Mouse (Mus musculus): ENCODE results near the gene Slc41a1. TPM values are rescaled to one million over a fixed set of nuclear protein-coding genes. Genes with fewer than 3 reads are reported as not detected.

Slc41a1 gene
- polyA plus RNA-seq, 1 experiment from 2014 or later: 7.8 TPM

- 65% methylated on average over 5 of the region's 5 CpGs for WGBS
- no peak for ATAC-seq (ENCODE audit: insufficient number of reproducible peaks, low FRiP score)
- no peak overlapping the region for H3K4me3 ChIP-seq
- H3K27ac ChIP-seq (ENCODE audit: poor library complexity, severe bottlenecking): no peak overlapping the region
- peaks cover 63% of the 10 kb centered on the region for H3K36me3 ChIP-seq
- H3K4me2 ChIP-seq: no peak overlapping the region
- no peak overlapping the region for H3K9ac ChIP-seq
- H3K9me3 ChIP-seq (replicated peaks): no peaks in the 10 kb centered on the region
- H3K4me1 ChIP-seq (replicated peaks): 0 out of 2 replicates have a peak, but pooled peaks cover 3% of the 10 kb centered on the region
- no peaks in the 10 kb centered on the region for H3K27me3 ChIP-seq (replicated peaks)
Observed at GRCm38 (mm10) chr1:131846255-131846654, 19.0 kb downstream of the Slc41a1 start.

- no peak overlapping the region for H3K4me2 ChIP-seq
- no peak overlapping the region for H3K4me3 ChIP-seq
- no peaks in the 10 kb centered on the region for H3K9me3 ChIP-seq (replicated peaks)
- no peak for ATAC-seq (ENCODE audit: insufficient number of reproducible peaks, low FRiP score)
- H3K9ac ChIP-seq: no peak overlapping the region
- 57% methylated on average over 4 of the region's 4 CpGs for WGBS
- H3K27me3 ChIP-seq (replicated peaks): no peaks in the 10 kb centered on the region
- H3K27ac ChIP-seq (ENCODE audit: poor library complexity, severe bottlenecking): no peak overlapping the region
- H3K36me3 ChIP-seq: no peaks in the 10 kb centered on the region
- H3K4me1 ChIP-seq (replicated peaks): no peaks in the 10 kb centered on the region
Observed at GRCm38 (mm10) chr1:131861811-131862210, 34.5 kb downstream of the Slc41a1 start.

DNA sequence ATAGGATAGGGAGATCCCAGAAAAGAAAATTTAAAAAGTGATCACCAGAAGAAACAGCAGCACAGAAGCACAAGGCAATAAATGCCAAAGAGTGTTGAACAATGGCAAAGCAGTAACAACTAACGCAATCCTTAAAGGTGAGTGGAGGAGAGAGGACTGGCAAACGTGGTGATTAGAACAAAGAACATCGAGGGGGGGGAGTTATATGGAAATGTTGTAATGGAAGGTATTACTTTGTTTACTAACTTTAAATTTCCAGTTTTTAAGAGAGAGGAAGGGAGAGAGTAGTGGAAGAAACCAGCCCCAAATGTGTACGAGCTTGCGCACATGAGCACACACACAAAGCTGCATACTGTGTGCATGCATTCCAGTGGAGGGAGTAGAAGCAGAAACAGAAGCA lies 38.3 kb downstream of the Slc41a1 start:
- Histone ChIP-seq H3K4me1 (replicated peaks) (peaks cover 6% of the 10 kb centered on the region; the same call in 1 of the 2 replicates), H3K9me3 (replicated peaks) (no peaks in the 10 kb centered on the region), H3K36me3 (no peaks in the 10 kb centered on the region), H3K27ac (ENCODE audit: poor library complexity, severe bottlenecking) (no peak overlapping the region), H3K9ac (no peak overlapping the region), H3K4me2 (no peak overlapping the region), H3K4me3 (no peak overlapping the region), H3K27me3 (replicated peaks) (no peaks in the 10 kb centered on the region)
- WGBS: 82% methylated on average over 5 of the region's 5 CpGs
- no peak for ATAC-seq (ENCODE audit: insufficient number of reproducible peaks, low FRiP score)

- Histone ChIP-seq H3K27me3 (replicated peaks) (no peaks in the 10 kb centered on the region), H3K9me3 (replicated peaks) (no peaks in the 10 kb centered on the region), H3K4me3 (no peak overlapping the region), H3K36me3 (no peaks in the 10 kb centered on the region), H3K9ac (no peak overlapping the region), H3K4me2 (no peak overlapping the region), H3K27ac (ENCODE audit: poor library complexity, severe bottlenecking) (no peak overlapping the region), H3K4me1 (replicated peaks) (peaks cover 6% of the 10 kb centered on the region; the same call in 1 of the 2 replicates)
- no peak for ATAC-seq (ENCODE audit: insufficient number of reproducible peaks, low FRiP score)
- WGBS: 77% methylated on average over 6 of the region's 6 CpGs
Observed at GRCm38 (mm10) chr1:131866304-131866999, 39.2 kb downstream of the Slc41a1 start.

- Histone ChIP-seq H3K9ac (peak within 1 kb of the TSS; percentile 60), H3K27ac (ENCODE audit: poor library complexity, severe bottlenecking) (no peak within 1 kb of the TSS), H3K36me3 (0 out of 2 replicates have a peak, but pooled peaks cover 3% of the 10 kb centered on the region), H3K4me3 (peak within 1 kb of the TSS; percentile 75), H3K9me3 (replicated peaks) (no peaks in the 10 kb centered on the region), H3K4me1 (replicated peaks) (peaks cover 6% of the 10 kb centered on the region; the same call in 1 of the 2 replicates), H3K27me3 (replicated peaks) (no peaks in the 10 kb centered on the region), H3K4me2 (peak within 1 kb of the TSS; percentile 76)
- ATAC-seq (ENCODE audit: insufficient number of reproducible peaks, low FRiP score): peak; percentile 91
- 1% methylated on average over 46 of the region's 46 CpGs for WGBS
Observed at GRCm38 (mm10) chr1:131867093-131867945, 40.0 kb downstream of the Slc41a1 start, which contains the start of gene Rab29. Rab29 (plus strand) TSS chr1:131867224.

DNA sequence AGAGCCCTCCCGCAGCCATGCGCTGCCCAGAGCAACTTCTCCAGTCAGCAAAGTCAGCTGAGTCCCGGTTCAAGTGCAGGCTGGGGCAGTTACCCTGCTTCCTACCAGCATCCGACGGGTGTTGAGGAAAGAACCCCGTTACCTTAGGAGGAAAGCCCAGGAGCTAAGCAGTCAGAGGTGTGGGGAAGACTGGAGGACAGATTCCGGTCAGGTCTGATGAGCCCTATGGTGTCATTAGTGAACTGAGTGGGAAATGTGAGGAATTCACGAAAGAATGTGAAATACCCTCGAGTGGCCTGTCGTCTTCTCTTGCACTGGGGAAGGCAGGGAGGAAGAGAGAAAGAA lies 40.6 kb downstream of the Slc41a1 start:
- WGBS: 19% methylated on average over 10 of the region's 10 CpGs
- no peak for ATAC-seq (ENCODE audit: insufficient number of reproducible peaks, low FRiP score)

DNA sequence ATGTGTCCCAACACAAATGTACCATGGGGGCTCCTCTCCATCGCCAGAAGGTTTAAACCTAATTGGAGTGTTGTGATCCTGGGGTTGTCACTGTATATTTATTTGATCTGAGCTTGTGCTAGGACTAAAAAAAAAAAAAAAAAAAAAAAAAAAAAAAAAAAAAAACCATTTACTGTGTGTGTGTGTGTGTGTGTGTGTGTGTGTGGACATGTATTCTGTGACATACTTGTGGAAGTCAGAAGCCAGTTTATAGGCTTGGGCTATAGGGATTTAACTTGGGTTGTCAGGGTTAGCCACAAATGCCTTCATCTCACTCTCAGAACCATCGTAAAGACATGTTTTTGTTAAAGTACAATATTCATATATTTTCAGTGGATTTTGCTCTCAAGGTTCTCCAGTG lies 42.3 kb downstream of the Slc41a1 start:
- H3K4me3 ChIP-seq: no peak overlapping the region
- H3K27me3 ChIP-seq (replicated peaks): no peaks in the 10 kb centered on the region
- no peak for ATAC-seq (ENCODE audit: insufficient number of reproducible peaks, low FRiP score)
- no peaks in the 10 kb centered on the region for H3K9me3 ChIP-seq (replicated peaks)
- H3K4me1 ChIP-seq (replicated peaks): peaks cover 6% of the 10 kb centered on the region; the same call in 1 of the 2 replicates
- no peak overlapping the region for H3K4me2 ChIP-seq
- 85% methylated on average over 2 of the region's 2 CpGs for WGBS
- no peak overlapping the region for H3K27ac ChIP-seq (ENCODE audit: poor library complexity, severe bottlenecking)
- peaks cover 10% of the 10 kb centered on the region; the same call in 1 of the 2 replicates for H3K36me3 ChIP-seq
- no peak overlapping the region for H3K9ac ChIP-seq

More for the DNA sequence above, 40.6 kb downstream of the Slc41a1 start:
- peak overlapping the region; percentile 76 for H3K4me2 ChIP-seq
- H3K27ac ChIP-seq (ENCODE audit: poor library complexity, severe bottlenecking): no peak overlapping the region
- peak overlapping the region; percentile 60 for H3K9ac ChIP-seq
- no peaks in the 10 kb centered on the region for H3K9me3 ChIP-seq (replicated peaks)
- no peaks in the 10 kb centered on the region for H3K27me3 ChIP-seq (replicated peaks)
- H3K36me3 ChIP-seq: peaks cover 8% of the 10 kb centered on the region; the same call in 1 of the 2 replicates
- H3K4me1 ChIP-seq (replicated peaks): peaks cover 6% of the 10 kb centered on the region; the same call in 1 of the 2 replicates
- H3K4me3 ChIP-seq: peak overlapping the region; percentile 75

DNA sequence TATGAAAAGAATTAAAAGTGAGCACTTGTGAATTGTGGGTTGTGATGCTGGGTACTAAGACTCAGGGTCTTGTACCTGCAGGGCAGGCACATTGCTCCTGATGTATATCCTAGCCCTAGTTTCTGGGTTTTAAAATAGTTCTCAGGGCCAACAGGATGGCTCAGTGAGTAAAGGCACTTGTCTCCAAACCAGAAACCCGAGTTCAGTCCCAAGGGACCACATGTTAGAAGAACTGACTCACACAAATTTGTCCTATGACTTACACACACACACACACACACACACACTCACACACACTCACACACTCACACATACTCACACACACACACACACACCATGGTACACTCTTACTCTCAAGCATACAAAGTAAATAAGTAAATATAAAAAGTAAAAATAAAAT lies 45.6 kb downstream of the Slc41a1 start:
- Histone ChIP-seq H3K9ac (no peak overlapping the region), H3K27ac (ENCODE audit: poor library complexity, severe bottlenecking) (no peak overlapping the region), H3K27me3 (replicated peaks) (no peaks in the 10 kb centered on the region), H3K4me3 (no peak overlapping the region), H3K4me2 (no peak overlapping the region), H3K36me3 (peaks cover 10% of the 10 kb centered on the region; the same call in 1 of the 2 replicates), H3K4me1 (replicated peaks) (peaks cover 4% of the 10 kb centered on the region; the same call in 1 of the 2 replicates), H3K9me3 (replicated peaks) (no peaks in the 10 kb centered on the region)
- WGBS: 75% methylated on average over 1 of the region's 1 CpGs
- ATAC-seq (ENCODE audit: insufficient number of reproducible peaks, low FRiP score): no peak

DNA sequence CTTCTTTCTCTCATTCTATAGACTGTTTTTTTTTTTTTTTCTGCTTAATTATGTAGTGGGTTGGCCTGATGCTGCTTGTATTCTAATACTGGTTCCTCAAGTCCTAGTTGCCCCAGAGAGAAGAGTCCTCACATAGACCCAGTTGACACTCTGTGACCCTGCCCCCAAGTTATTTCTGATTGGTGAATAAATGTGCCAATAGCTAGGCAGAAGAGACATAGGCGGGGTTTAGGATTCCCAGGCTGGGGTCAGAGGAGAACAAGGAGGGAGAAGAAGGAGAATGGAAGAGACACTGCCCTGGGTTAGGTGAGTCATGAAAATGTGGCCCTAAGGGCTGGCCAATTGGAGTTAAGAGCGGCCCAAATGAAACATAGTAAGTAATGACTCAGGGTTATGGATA lies 52.5 kb downstream of the Slc41a1 start:
- no peaks in the 10 kb centered on the region for H3K36me3 ChIP-seq
- H3K27me3 ChIP-seq (replicated peaks): no peaks in the 10 kb centered on the region
- 62% methylated on average over 2 of the region's 2 CpGs for WGBS
- no peak for ATAC-seq (ENCODE audit: insufficient number of reproducible peaks, low FRiP score)
- no peak overlapping the region for H3K9ac ChIP-seq
- no peak overlapping the region for H3K4me2 ChIP-seq
- peaks cover 3% of the 10 kb centered on the region; the same call in 1 of the 2 replicates for H3K9me3 ChIP-seq (replicated peaks)
- no peak overlapping the region for H3K4me3 ChIP-seq
- no peaks in the 10 kb centered on the region for H3K4me1 ChIP-seq (replicated peaks)
- H3K27ac ChIP-seq (ENCODE audit: poor library complexity, severe bottlenecking): no peak overlapping the region

GRCm38 (mm10) chr1:131882787-131883186 lies 55.5 kb downstream of the Slc41a1 start:
- no peak for ATAC-seq (ENCODE audit: insufficient number of reproducible peaks, low FRiP score)
- Histone ChIP-seq H3K9me3 (replicated peaks) (peaks cover 3% of the 10 kb centered on the region; the same call in 1 of the 2 replicates), H3K9ac (no peak overlapping the region), H3K27ac (ENCODE audit: poor library complexity, severe bottlenecking) (no peak overlapping the region), H3K27me3 (replicated peaks) (no peaks in the 10 kb centered on the region), H3K4me2 (no peak overlapping the region), H3K4me1 (replicated peaks) (no peaks in the 10 kb centered on the region), H3K36me3 (no peaks in the 10 kb centered on the region), H3K4me3 (no peak overlapping the region)
- 40% methylated on average over 2 of the region's 2 CpGs for WGBS

- no peak for ATAC-seq (ENCODE audit: insufficient number of reproducible peaks, low FRiP score)
Observed at GRCm38 (mm10) chr1:131886173-131886572, 58.9 kb downstream of the Slc41a1 start.

More at GRCm38 (mm10) chr1:131886173-131886572, 58.9 kb downstream of the Slc41a1 start:
- Histone ChIP-seq H3K27ac (ENCODE audit: poor library complexity, severe bottlenecking) (no peak overlapping the region), H3K9me3 (replicated peaks) (0 out of 2 replicates have a peak, but pooled peaks cover 3% of the 10 kb centered on the region), H3K9ac (no peak overlapping the region), H3K27me3 (replicated peaks) (no peaks in the 10 kb centered on the region), H3K4me1 (replicated peaks) (no peaks in the 10 kb centered on the region), H3K4me3 (no peak overlapping the region), H3K4me2 (no peak overlapping the region), H3K36me3 (no peaks in the 10 kb centered on the region)
- 72% methylated on average over 2 of the region's 2 CpGs for WGBS

All from heart, embryonic 12.5 days (tissue).